Mouse (Mus musculus) embryo, embryonic 9.5 days (tissue): ENCODE results near the gene Vmn1r211.
"Not testable (repeated sequence)": the region's sequence is repeated elsewhere in the genome, so short reads cannot be mapped to it uniquely, and the experiment has no call there.

ENCODE experiments used
- DNase-seq: peaks from one replicate; pipeline ENCODE4 v3.0.0-alpha.2; 2017; ENCODE audit errors: extremely low spot score

Vmn1r211 gene

GRCm38 (mm10) chr13:22857461-22857860 is at the start of gene Vmn1r211:
Vmn1r211 (minus strand) TSS chr13:22857561.
- no peak for DNase-seq

GRCm38 (mm10) chr13:22884105-22884504 is 26.7 kb upstream of the Vmn1r211 start, which contains the start of gene Vmn1r212:
Vmn1r212 (minus strand) TSS chr13:22884205.
- DNase-seq, result no peak

GRCm38 (mm10) chr13:22879257-22879656 is 21.9 kb upstream of the Vmn1r211 start:
- no peak for DNase-seq

GRCm38 (mm10) chr13:22854760-22855159 is 2.6 kb downstream of the Vmn1r211 start:
- no peak for DNase-seq

DNA sequence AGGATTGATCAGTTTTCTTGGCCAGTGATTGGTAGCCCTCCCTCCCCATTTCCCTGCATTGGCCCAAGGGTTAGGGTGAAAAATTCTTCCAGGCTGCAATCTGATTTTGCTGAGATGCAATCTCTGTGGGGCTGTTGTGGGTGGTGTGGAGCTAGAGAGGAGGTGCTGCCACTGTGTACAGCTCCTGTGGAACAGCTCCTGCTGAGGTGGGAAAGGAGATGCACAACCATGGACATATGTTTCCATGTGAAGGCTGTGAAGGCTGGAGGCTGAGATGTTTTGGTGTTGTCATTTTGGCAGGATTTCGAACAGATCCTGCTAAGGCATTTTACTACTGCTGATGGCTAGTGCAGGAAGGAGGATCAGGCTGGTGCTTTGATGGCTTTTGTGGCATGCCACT is 10.6 kb downstream of the Vmn1r211 start:
- DNase-seq, result no peak

DNA sequence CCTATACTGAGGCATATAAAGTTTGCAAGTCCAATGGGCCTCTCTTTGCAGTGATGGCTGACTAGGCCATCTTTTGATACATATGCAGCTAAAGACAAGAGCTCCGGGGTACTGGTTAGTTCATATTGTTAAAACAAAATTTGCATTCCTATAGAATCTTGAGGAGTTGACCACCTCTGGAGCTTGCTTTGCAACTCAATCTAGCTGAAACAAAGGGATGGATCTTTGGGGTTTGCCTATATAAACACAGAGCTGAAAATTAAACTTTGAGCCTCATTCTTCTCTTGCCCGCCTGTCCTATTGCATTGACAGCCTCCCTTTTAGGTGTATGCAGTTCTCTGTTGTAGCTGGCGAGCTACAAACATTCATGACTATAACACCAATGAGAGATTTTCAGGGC is 13.1 kb downstream of the Vmn1r211 start:
- not testable (repeated sequence) for DNase-seq

GRCm38 (mm10) chr13:22831248-22831647 is 26.1 kb downstream of the Vmn1r211 start, which contains the start of gene Vmn1r210:
Vmn1r210 (minus strand) TSS chr13:22831348.
- DNase-seq, result no peak

DNA sequence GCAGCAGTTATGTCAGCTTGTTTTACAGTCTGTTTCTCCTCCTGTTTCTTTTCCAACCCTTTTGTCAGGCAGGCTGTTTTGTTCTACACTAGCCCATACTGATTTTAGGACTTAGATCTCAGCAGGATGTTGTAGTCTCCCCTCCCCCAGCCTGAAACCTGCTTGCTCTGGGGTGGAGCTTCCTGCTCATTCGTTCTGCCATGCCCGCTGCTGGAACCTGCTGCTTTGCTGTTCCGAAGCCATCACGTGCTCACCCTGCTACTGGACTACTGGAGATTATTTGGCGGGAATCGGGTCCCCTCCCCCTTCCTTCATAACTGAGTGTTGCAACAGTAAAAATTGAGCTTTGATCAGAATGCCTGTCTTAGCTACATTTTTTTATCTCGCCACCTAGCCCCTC is 28.0 kb downstream of the Vmn1r211 start:
- DNase-seq, result not testable (repeated sequence)

DNA sequence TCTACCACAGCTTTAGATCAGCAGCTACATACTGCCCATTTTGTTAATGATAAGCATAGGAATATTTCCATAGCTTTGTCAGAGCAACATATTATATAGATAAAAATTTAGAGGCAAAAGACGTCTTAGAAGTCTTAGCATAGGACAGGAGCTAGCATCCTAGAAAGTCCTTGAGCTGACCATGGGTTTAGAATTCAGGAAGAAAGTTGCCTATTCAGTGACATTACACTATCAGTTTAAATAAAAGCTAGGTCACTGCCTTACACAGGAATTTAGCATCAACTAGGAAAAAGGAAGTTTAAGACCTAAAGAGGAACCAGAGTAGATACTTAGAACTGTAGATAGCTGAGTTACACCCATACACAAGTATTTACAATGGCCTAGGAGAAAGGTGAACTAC is 35.8 kb downstream of the Vmn1r211 start:
- not testable (repeated sequence) for DNase-seq

- DNase-seq, result not testable (repeated sequence)
Observed at GRCm38 (mm10) chr13:22809582-22809981, 47.8 kb downstream of the Vmn1r211 start, which contains the start of gene Vmn1r209. Vmn1r209 (minus strand) TSS chr13:22809682.
